Mouse (Mus musculus) cortical plate, adult 2 months (tissue): ENCODE measurements around the gene Nkx2-5. TPM values are rescaled to one million over a fixed set of nuclear protein-coding genes. Genes with fewer than 3 reads are reported as not detected.
A peak's percentile ranks its signal among the peaks of the same experiment; 100 is the strongest.

Experiments
- H3K27ac ChIP-seq: fragments of 200-500 bp; 2 replicates; pipeline ENCODE4 v1.5.1; 2012; ENCODE audit warnings: low read length, control low read depth, inconsistent platforms; ENCODE audit not compliant: insufficient read depth
- H3K4me1 ChIP-seq: fragments of 200-500 bp; 2 replicates; pipeline ENCODE4 v1.6.1; 2011; ENCODE audit warnings: low read length; ENCODE audit not compliant: control insufficient read depth, insufficient read depth
- H3K4me3 ChIP-seq: fragments of 200-500 bp; 2 replicates; pipeline ENCODE4 v1.5.1; 2011; ENCODE audit warnings: mild to moderate bottlenecking, low read length, control low read depth; ENCODE audit not compliant: insufficient read depth
- CTCF ChIP-seq: fragments of 200-500 bp; IDR thresholded peaks from 2 replicates; pipeline ENCODE4 v1.5.1; 2011; ENCODE audit warnings: mild to moderate bottlenecking, control low read depth, low read length; ENCODE audit not compliant: insufficient read depth; ENCODE audit errors: extremely low read depth
- POLR2A ChIP-seq: fragments of 200-500 bp; IDR thresholded peaks from 2 replicates; pipeline ENCODE4 v1.6.1; 2011; ENCODE audit warnings: mild to moderate bottlenecking, low read length, control low read depth; ENCODE audit not compliant: insufficient read depth; ENCODE audit errors: extremely low read depth
- polyA plus RNA-seq: library from polyadenylated mRNA; depleted of rRNA; stranded (reverse); fragments of >200 nt; gene quantifications from 2 replicates; pipeline ENCODE4 v1.2.3, GENCODE M21; 2012; rRNA removed

Nkx2-5 gene
- polyA plus RNA-seq = not detected in 2 replicates

- H3K4me1 ChIP-seq = no peaks in the 10 kb centered on the region
- no peak within 1 kb of the TSS for H3K4me3 ChIP-seq
- H3K27ac ChIP-seq = no peak within 1 kb of the TSS
- TF ChIP-seq CTCF (no peak), POLR2A (no peak)
Observed at GRCm38 (mm10) chr17:26844909-26845148, at the start of gene Nkx2-5. Gene Nkx2-5, minus strand, starts transcription at chr17:26845009.

GRCm38 (mm10) chr17:26894342-26894741, 49.5 kb upstream of the Nkx2-5 start:
- TF ChIP-seq CTCF (no peak), POLR2A (no peak)
- Histone ChIP-seq H3K4me3 (no peak overlapping the region), H3K4me1 (peaks cover 13% of the 10 kb centered on the region), H3K27ac (peak overlapping the region; percentile 63)

GRCm38 (mm10) chr17:26893492-26893891, 48.7 kb upstream of the Nkx2-5 start:
- no peak overlapping the region for H3K4me3 ChIP-seq
- TF ChIP-seq POLR2A = no peak
- TF ChIP-seq CTCF = no peak
- peaks cover 13% of the 10 kb centered on the region for H3K4me1 ChIP-seq
- peak overlapping the region; percentile 63; the same call in 1 of the 2 replicates for H3K27ac ChIP-seq

GRCm38 (mm10) chr17:26892635-26893375, 48.0 kb upstream of the Nkx2-5 start:
- Histone ChIP-seq H3K27ac (peak overlapping the region; percentile 17; the same call in 1 of the 2 replicates), H3K4me1 (peaks cover 13% of the 10 kb centered on the region), H3K4me3 (no peak overlapping the region)
- TF ChIP-seq POLR2A (no peak), CTCF (no peak)

- peaks cover 4% of the 10 kb centered on the region; the same call in 1 of the 2 replicates for H3K4me1 ChIP-seq
- no peak overlapping the region for H3K4me3 ChIP-seq
- TF ChIP-seq CTCF (no peak), POLR2A (no peak)
- no peak overlapping the region for H3K27ac ChIP-seq
Observed at GRCm38 (mm10) chr17:26887926-26888325, 43.1 kb upstream of the Nkx2-5 start.

GRCm38 (mm10) chr17:26886047-26886749, 41.4 kb upstream of the Nkx2-5 start:
- TF ChIP-seq POLR2A = no peak
- TF ChIP-seq CTCF = peak; percentile 90
- Histone ChIP-seq H3K4me1 (peaks cover 2% of the 10 kb centered on the region; the same call in 1 of the 2 replicates), H3K27ac (no peak overlapping the region), H3K4me3 (peak overlapping the region; percentile 26)

- Histone ChIP-seq H3K4me3 (peak overlapping the region; percentile 26), H3K27ac (no peak overlapping the region), H3K4me1 (peaks cover 2% of the 10 kb centered on the region; the same call in 1 of the 2 replicates)
- TF ChIP-seq POLR2A = no peak
- TF ChIP-seq CTCF = peak; percentile 26; the same call in 1 of the 2 replicates
Observed at GRCm38 (mm10) chr17:26884995-26885926, 40.5 kb upstream of the Nkx2-5 start.

- TF ChIP-seq POLR2A (no peak), CTCF (no peak)
- H3K4me1 ChIP-seq = peaks cover 2% of the 10 kb centered on the region; the same call in 1 of the 2 replicates
Observed at GRCm38 (mm10) chr17:26883585-26883984, 38.8 kb upstream of the Nkx2-5 start.

GRCm38 (mm10) chr17:26882706-26883105, 37.9 kb upstream of the Nkx2-5 start:
- TF ChIP-seq POLR2A = no peak
- no peak for TF ChIP-seq CTCF
- no peak overlapping the region for H3K4me3 ChIP-seq
- no peak overlapping the region for H3K27ac ChIP-seq
- H3K4me1 ChIP-seq = peaks cover 2% of the 10 kb centered on the region; the same call in 1 of the 2 replicates

More at GRCm38 (mm10) chr17:26883585-26883984, 38.8 kb upstream of the Nkx2-5 start:
- Histone ChIP-seq H3K27ac (no peak overlapping the region), H3K4me3 (no peak overlapping the region)
